Mouse (Mus musculus) thymus, adult 18-20 months (tissue): ENCODE measurements around the gene Rnf39.

ENCODE experiments used
- DNase-seq, 2 experiments: peaks; one replicate each; pipeline ENCODE4 v3.0.0; 2022; ENCODE audit warnings: mixed read lengths in 2 of 2

Rnf39 gene

DNA sequence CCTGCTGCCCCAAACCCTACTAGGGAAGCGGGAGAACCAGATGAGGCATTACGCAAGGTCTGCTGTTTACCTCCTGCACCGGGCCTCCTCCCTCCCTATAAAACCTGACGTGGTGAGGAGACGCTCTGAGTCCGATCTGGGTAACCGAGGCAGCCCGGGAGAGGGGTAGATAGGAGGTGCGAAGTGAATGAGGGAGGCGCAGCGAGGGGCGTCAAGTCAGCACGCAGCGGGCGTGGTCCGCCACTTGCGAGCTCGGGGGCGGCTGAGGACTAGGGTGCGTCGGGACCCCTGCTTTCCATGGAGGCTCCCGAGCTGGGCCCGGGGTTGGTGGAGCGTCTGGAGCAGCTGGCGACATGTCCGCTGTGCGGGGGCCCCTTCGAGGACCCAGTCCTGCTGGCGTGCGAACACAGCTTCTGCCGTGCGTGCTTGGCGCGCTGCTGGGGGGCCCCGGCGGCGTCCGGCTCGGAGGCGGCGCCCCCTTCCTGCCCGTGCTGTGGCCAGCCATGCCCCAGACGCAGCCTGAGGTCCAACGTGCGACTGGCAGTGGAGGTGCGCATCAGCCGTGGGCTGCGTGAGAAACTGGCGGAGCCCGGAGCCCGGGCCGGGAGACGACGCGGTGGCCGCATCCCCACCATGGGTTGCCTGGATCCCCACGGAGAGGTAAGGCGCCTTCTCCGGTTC, at the start of gene Rnf39:
Rnf39 (plus strand) TSS at position 128 of the 681 bp plus-strand sequence.
- DNase-seq, result peak in 1 of 2 experiments; percentile 19

DNA sequence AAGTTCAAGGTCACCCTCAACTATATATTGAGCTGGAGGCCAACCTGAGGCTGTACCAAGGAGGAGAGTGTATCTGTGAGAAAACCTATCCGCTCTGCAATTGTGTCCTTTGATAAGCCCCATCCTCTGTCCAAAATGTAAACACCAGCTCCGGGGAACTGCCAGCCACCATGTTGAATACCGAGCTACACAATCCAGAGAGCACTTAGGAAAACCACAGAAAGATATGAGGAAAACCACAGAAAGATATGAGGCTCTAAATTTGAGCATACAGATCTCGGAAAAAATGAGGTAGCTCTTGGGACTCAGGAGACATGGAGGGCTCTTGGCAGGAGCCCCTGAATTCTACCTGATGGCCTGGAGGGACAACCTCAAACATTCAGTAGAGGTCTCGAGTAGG, 49.3 kb upstream of the Rnf39 start:
- no peak for DNase-seq

DNA sequence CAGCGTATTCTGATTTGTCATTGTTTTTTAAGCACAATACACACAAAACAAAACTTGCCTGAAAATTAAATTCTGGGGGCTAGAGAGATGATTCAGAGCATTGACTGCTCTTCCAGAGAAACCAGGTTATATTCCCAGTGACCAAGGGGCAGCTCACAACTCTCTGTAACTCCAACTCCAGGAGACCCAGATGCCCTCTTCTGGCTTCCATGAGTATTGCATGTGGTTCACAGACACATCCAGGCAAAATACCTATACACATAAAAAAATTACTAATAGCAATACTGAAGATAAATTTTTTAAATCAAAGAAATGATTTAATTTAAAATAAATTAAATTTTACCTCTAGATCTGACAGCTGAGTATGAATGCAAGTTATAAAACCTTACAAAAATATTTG, 46.1 kb upstream of the Rnf39 start:
- no peak for DNase-seq

DNA sequence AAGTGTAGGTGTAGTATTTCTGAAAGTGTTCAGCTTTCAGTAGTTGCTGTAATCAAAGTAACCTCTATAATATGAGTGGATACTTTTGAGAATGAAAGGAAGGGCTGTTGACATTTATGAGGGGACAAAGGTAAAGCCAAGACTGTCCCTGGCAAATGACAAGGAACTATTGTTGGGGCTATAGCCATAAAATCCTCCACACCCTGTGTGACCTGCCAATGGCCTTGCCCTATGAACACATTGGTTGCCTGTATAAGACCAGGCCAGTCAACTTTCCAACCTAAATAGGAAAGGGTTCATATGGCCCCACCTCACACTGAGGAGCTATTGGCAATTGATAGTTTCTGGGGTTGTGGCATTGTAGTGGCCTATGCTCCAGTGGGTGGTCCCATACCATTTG, 45.7 kb upstream of the Rnf39 start:
- DNase-seq, result no peak

DNA sequence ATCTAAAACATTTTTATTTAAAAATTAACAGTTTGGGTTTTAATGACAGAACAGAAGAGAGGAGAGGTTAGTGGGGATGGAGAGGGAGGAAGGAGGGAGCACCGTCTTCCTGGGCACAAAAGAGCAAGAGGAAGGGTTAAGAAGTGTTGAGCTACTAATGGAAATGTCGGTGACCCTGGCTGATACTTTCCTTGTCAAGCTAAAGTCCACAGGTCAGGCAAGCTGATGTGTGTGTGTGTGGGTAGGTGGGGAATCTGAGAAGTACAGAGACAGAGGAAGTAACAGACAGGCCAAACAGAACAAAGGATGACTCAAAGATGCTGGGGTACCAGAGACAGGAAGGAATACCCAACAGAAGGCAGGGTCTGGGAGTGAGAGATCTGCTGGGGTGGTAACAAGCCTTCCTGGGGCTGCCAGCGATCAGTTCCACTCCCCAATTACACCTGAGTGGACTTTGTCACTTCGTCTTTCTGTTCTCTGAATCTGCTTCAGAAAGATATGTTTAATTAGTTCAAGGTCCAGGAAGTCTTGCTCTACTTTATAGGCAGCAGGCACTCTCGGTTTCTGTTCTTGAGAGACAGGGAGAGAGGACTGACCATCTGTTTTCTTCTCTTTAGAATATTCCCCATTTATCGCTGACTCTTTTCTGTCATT, 45.0 kb upstream of the Rnf39 start, which contains the start of gene Trim31:
Trim31 (plus strand) TSS at position 567 of the 654 bp plus-strand sequence.
- no peak for DNase-seq

DNA sequence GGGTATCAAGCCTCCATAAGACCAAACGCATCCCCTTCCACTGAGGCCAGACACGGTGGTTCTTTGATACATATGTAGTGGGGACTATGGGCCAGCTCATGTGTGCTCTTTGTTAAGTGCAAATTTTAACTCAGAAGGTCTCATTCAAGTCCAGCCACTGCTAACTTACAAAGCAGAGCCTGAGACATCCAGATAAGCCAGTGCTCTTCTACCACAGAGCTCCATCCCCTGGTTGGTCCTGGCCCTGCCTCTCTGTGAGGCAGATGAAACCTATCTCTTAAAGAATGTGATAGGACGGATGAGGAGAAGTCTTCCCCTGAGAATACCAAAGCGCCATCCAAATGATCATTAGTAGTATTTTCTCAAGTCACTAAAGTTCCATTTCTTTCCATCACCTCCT, 43.3 kb upstream of the Rnf39 start:
- no peak for DNase-seq

DNA sequence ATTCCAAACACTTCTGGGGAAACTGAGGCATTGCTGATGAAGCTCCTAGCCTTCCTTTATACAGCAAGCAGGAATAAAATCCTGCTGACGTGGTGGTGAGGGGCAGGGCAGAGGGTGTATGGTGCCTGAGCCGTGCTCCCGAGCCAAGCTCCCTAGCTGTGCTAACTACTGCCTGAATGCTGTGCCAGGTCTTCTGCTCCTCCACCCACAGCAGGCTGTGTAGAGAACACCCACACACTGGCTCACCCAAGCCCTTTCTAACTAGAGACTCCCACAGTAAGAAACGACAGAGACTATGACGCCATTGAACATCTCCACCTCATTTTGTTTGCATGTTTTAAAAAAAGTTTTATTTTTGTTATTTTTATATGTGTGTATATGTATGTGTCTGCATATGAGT, 42.7 kb upstream of the Rnf39 start:
- no peak for DNase-seq

DNA sequence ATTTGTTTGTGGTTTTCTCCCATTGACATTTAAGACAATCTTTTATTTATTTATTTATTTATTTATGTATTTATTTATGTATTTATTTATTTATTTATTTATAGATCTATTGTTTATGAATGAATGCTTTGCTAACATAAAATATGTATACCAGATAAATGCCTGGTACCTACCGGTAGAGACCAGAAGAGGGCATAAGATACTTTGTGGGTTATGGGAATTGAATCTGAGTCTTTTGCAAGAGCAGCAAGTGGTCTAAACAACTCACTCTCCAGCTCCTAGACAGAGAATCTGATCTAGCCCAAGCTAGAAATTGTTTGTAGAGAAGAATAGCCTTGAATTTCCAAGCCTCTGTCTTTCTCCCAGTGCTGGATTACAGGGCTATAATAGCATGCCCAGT, 42.0 kb upstream of the Rnf39 start:
- DNase-seq, result no peak

DNA sequence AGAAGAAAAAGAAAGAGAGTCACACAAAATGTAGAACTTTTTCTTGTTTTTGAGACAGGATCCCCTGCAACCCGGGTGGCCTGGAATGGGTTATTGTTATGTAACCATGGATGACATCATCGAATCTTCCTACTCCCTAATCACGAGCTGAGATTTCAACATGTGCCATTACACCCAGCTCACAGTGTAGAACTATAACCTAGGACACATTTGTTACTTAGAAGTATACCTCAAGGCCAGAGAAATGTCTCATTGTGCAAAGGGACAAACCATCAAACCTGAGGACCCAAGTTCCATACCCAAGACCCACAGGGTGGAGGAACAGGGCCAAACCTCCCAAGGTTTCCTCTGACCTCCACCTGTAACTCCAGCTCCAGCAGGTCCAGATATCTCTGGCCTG, 39.1 kb upstream of the Rnf39 start:
- DNase-seq, result no peak

DNA sequence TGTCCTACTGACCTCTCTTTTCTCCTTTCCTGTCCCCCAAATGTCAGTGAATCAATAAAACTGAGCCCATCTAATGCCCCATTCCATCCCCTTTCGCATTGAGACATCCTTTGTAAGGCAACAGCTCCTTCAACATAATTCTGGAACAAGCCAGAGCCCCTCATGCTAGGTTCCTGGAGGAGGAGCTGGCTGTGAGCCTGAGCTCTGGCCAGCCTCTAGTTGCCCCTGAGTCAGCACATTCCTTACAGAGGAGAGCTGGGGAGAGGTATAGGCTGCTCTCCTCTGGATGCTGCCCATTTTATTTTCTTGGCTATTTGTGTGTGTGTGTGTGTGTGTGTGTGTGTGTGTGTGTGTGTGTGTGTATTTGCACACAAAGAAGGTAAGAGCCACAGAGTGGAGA, 34.5 kb upstream of the Rnf39 start:
- no peak for DNase-seq

DNA sequence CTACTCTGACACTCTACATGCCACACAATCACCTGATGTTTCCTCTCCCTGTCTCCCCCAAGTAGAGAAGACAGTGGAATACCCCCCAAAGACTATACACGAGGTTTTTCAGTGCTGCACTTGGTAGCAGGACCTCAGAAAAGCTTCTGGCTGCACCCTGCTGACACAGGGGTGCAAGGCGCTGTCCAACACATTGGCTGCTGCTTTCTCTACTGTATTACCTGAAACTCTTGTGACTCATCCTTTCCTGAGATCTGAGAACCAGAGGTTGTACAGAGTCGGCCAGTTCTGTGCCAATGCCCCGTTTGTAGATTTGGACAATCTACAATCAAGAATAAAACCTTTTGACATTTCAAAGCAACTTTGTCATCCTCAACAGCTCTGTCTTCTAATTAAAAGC, 32.9 kb upstream of the Rnf39 start:
- DNase-seq, result no peak

DNA sequence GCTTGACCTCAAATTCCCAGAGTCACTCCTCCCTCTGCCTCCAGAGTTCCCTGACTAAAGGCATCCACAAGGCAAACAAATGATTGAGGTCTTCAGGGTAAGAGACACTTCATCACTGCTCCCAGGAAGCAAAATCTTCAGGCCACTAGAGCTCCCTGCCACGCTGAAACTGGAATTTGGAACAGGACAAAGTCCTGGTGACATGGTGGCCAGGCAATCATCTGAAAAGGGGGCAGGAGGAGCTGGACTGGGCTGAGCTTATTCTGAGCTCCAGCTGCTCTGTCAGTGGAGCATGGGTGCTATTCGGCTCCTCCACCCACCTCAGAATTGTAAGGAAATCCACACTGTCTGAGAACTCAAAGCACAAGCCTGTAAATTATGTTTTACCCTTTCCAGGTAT, 30.7 kb upstream of the Rnf39 start:
- no peak for DNase-seq

DNA sequence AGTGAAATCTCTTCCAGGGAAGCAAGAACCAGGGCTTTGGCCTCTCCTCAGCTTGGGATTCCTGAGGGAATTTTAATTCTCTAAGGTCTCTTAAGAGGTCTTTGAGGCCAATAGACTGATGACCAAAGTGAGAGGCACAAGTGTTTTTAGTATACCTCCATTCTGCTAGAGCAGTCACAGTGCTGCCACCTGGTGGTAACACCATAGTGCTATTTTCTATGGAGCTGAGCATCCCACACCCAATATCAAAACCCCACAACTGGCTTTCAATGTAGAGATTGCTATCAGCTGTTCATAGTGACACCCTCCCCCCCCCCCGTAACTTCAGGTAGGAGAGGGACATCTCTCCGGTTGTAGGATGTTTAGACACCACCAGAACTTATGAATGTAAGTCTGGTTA, 28.6 kb upstream of the Rnf39 start:
- peak; percentile 25 to 35 for DNase-seq

DNA sequence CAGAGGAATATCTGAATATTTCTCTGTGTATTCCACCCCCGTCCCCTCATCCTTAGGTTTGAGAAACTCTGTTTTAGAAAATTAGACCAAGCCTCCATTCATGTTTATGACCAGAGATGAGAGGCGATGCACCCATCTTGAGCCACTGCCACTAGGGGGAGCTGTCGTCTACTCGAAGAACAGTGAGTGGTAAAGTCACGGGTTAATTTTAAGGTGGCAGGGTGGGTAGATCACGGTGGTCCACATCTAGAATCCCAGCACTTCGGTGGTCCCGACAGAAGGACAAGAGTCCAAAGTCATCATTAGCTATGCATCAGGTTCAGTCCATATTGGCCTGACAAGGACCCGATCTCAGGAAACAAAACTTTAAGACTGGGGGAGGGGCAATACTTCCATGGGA, 27.6 kb upstream of the Rnf39 start:
- DNase-seq, result peak; percentile 19 to 35

DNA sequence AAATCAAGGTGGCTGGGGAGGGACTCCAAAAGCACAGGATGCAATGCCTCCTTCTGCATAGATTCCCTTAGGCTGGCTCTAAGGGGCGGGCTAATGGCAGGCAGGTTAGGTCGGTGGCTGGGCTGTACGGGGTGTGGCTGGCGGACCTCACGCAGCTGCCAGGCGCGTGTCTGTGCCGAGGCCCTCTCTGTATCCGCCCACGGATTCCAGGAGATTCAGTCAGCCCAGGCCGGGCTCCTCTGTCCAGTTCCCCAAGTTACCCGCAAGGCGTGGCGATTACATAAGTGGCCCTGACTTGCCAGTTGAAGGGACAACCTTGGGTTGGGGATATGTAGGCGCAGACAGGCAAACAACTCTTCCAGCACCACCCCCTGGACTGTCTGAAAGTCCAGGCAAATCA, 22.5 kb upstream of the Rnf39 start:
- DNase-seq, result no peak

DNA sequence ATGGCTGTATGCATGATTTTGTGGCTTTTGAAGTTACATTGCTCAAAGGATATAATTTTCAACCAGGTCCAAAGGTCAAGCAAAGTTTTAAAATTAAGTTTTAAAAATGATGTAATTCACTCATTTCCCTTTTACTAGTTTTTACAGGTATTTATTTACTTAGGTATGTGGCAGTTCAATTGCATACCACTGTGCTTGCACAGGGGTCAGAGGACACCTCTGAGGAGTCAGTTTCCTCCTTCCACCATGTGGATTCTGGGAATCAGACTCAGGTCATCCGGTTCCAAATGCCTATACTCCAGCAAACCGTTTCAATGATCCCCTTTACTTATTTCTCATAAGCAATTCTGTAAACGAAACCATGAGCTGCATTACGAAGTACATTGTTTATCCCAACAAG, 20.0 kb upstream of the Rnf39 start:
- no peak for DNase-seq

DNA sequence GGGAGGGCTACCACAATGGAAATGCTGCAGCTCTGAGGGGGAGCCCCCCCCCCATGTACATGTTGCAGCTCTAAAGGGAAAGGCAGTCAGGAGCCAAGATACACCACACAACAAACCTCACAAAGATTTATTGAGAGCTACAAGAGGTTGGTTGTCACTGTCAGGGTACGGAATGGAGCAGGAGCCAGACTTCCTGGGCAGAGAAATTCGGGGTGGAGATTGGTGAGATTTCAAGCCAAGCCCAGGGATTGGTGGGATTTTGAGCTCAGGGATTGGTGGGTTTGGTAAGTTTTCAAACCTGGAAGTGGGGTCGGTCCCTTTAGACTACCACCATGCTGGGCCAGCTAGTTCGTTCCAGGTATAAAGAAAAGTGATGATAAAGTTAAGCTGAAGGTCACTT, 19.2 kb upstream of the Rnf39 start:
- DNase-seq, result no peak

DNA sequence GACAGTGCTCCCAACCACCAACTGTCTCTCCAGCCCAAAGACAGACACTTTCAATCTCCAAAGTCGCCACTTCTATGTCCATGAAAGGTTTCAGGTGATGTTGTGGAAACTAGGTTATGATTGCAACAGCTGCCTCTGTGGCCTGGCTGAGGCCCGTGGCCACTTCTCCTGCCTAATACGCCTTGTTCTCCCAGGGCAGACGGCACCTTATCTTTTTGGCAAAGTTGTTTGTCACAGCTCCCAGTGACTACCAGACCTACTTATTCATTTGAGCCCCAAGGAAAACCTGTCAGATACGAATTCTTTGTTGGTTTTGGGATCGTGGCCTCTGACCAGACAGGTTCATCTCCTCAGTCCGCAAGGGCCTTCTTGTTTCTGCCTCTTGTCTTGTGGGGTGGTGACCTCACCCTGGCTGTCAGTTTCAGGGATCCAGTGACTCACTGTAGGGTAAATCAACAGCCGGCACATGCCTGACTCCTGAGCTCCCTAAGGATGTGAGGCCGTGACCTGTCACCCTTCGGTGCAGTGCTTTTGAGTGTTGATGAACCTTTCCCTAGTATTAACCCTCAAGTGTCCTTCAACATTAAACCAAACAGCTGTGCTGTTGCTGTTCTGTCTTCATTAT, 15.1 kb upstream of the Rnf39 start:
- DNase-seq, result no peak

DNA sequence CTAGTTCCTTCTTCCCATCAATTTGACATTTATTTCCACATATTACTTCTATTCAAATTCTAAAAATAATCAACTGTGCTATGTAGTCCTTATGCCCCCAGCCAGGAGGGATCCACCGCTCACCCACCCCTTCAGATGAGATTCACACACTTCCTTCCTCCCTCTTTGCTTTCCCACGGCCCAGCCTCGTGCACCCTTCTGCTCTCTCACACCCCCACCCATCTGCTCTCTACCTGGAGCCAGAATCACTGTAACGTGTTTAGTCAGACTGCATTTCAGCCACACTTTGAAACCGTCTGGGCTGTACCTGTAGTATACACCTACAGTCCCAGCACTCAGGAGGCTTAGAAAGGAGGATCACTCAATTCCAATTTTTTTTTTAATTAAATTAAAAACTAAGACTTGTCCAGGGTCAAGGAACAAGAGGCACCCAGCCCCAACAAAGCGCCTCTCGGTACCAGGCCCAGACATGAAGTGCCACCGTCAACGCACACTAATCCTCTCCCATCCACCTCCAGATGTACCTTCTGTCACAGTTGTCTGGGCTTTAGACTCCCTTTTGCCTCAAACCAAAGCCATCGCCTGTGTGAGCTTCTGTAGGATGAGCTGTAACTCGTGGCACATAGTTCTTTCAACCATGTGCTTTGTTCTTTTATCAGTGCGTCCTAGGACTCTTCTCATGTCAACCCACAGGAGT, 13.3 kb upstream of the Rnf39 start:
- no peak for DNase-seq

DNA sequence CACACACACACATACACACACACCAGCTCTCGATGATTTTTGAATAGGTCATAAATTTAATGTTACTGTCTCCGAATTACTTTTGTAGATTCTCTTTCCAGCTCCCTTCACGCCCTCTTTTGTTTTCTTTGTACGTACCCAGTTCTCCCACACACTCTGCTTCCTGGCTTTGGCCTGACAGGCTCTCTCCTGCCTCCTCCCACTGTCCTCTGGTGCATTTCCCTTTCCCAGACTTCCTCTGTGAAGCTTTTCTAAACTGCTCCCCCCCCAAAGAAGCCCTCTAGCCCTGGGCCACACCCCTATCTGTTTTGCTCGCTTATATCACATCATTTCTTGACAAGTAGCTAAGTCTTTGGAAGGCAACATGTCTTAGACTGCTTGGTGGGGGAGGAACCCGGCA, 12.5 kb upstream of the Rnf39 start:
- DNase-seq, result no peak

DNA sequence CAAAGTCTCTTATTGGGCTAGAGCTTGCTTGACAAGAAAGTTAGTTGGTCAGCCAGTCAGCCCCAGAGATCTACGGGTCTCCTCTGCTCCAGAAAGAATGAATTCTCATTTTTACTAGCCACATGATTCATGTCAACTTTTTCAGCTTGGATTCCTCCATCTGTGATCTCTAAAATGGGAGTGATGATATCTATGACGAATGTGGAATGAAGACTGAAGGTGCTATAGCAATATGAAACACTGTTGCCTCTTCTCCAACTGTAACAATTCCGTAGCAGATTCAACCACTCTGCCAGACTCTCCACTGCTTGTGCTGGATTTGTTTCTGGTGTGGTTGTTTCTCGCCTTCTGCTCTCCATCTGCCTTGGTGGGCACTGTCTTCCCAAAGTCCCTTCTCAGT, 11.6 kb upstream of the Rnf39 start:
- DNase-seq, result no peak

DNA sequence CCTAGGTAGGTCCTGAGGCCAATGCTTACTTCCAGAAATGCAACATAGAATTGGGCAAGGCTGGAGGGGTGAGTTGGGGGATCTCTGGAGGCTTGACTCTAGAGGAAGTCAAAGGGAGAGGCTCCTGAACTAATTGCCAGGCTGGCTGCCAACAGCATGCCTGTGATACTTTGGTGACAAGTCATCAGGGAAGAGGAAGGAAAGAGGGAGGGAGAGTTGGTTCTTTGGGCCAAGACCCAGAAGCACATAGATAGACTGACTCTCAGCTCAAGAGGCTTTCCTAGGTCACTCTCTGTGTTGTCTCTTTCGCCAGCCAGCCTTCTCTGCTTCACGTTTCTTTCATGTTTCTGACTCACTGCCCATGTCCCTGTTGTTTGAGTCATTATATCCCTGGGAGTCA, 10.9 kb upstream of the Rnf39 start:
- DNase-seq, result no peak

DNA sequence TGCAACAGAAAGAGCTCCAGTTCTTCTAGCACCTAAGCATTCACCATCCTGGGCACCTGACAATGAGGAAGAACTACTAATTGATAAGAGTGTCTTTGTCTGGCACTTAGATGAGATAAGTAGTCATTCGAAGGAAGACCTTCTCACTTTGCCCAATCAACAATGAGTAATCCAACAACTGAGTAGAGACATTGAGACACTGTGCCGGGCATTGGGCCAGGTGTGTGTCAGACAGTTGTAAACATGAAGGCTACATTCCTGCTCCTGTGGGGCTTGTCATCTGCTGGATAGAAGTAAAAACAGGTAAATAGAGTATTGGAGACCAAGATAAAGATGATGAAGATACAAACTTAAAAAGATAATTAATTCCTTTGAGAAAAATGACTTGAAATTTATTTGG, 4.7 kb upstream of the Rnf39 start:
- no peak for DNase-seq

DNA sequence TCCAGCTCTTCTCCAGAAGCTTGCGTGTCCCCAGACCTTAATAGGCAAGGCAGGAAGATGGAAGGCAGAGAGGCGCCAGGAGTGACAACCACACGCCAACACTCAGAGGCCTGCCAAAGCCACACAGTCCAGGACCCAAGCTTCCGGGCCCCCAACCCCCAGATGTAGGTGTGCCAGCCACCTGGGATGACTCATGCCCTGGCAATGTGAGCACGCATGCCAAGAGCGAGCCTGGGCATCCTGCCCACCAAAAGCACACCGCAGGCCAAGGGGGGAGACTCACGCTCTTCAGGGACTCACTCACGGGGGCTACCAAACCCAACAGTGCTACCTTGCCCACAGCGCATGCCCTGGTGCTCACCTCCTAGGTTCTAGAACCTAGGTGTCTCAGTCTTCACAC, 327 bp upstream of the Rnf39 start:
- peak; percentile 35 to 43 for DNase-seq
